Mouse (Mus musculus) midbrain, embryonic 13.5 days (tissue): Measurements from ENCODE around the gene Hoxb6. TPM values are rescaled to one million over a fixed set of nuclear protein-coding genes. Genes with fewer than 3 reads are reported as not detected.

Source experiments
- ATAC-seq: fragments of 200-750 bp; cut with Nextera tagmentation; 2 replicates; pipeline ENCODE4 v1.8.0; 2017; ENCODE audit warnings: mild to moderate bottlenecking, moderate TSS enrichment, moderate library complexity
- H3K27ac ChIP-seq: fragments of 300-500 bp; sonication (generic); 2 replicates; pipeline ENCODE4 v1.5.1; 2015; ENCODE audit warnings: inconsistent platforms, mild to moderate bottlenecking, moderate library complexity
- H3K27me3 ChIP-seq: fragments of 300-500 bp; sonication (generic); 2 replicates; pipeline ENCODE4 v1.6.1; 2015; ENCODE audit warnings: mild to moderate bottlenecking, inconsistent platforms
- H3K36me3 ChIP-seq: fragments of 300-500 bp; sonication (generic); 2 replicates; pipeline ENCODE4 v1.6.1; 2015; ENCODE audit warnings: mild to moderate bottlenecking, inconsistent platforms
- H3K4me1 ChIP-seq: fragments of 300-500 bp; sonication (generic); replicated peaks from 2 replicates; pipeline ENCODE4 v1.6.1; 2015; ENCODE audit warnings: inconsistent platforms
- H3K4me2 ChIP-seq: fragments of 300-500 bp; sonication (generic); replicated peaks from 2 replicates; pipeline ENCODE4 v1.6.1; 2015; ENCODE audit warnings: moderate library complexity, mild to moderate bottlenecking, inconsistent platforms
- H3K4me3 ChIP-seq: fragments of 300-500 bp; sonication (generic); replicated peaks from 2 replicates; pipeline ENCODE4 v1.5.1; 2015; ENCODE audit warnings: mild to moderate bottlenecking, inconsistent platforms
- H3K9ac ChIP-seq: fragments of 300-500 bp; sonication (generic); replicated peaks from 2 replicates; pipeline ENCODE4 v1.6.1; 2015; ENCODE audit warnings: mild to moderate bottlenecking, inconsistent platforms
- H3K9me3 ChIP-seq: fragments of 300-500 bp; sonication (generic); 2 replicates; pipeline ENCODE4 v1.6.1; 2016; ENCODE audit warnings: mild to moderate bottlenecking, inconsistent platforms
- WGBS: fragments of 180-500 bp; shearing (Covaris S2); methylation state at CpG from one replicate; pipeline ENCODE4 v1.1.7; 2015; 5-methylcytosine and 5-hydroxymethylcytosine counted together
- polyA plus RNA-seq: library from polyadenylated mRNA; unstranded; fragments of >200 nt; fragmentation: Nextera tagmentation; extraction: Ambion mirVana; gene quantifications from 2 replicates; pipeline ENCODE4 v1.2.1, GENCODE M21; 2015

The Hoxb6 gene
- polyA plus RNA-seq = not detected in 2 replicates

DNA sequence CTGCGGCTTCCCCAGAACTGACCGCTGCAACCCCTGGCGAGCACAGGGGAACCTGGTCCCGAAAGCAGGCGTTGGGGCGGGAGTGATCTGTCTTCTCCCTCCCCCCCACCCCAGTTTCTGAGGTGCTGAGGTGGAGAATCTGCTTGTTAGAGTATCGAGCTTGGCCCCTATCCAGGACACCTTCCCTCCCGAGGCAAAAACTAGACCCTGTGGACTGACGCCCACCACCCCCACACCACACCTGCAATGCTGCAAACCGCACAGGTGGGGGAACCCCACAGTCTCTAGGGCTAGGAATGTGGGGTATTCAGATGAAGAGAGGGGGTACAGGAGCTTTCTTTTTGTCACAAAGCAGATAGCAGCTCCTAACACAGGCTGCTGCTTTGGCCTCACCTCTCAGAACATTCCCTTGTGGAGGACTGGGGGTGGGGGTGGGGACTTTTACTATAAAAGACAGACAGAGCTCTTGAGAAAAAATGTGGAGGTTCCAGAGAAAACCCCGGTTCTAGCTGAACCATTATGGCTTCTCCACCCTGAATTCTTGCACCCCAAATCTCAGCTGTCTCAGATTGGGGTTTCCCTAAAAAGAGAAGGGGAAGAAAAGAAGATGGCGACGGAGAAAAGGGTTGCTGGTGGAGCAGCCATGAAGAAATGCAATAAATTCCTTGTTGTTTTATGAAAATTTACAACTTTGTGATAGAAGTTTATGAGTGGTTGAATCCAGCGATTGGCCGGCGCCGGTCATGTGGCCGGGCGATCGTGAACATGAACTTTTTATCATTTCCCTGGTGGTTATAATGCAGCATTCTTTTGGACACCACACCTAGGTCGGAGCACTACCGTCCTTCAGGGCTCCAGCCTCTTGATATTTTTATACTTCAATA, at the start of gene Hoxb6:
Gene Hoxb6 (plus strand): TSS at position 796 of the 884 bp plus-strand sequence.
- H3K9me3 ChIP-seq = no peaks in the 10 kb centered on the region
- no peak within 1 kb of the TSS for H3K4me2 ChIP-seq
- H3K4me1 ChIP-seq = 0 out of 2 replicates have a peak, but pooled peaks cover under 1% of the 10 kb centered on the region
- ATAC-seq = no peak
- peaks cover 98% of the 10 kb centered on the region for H3K27me3 ChIP-seq
- no peak within 1 kb of the TSS for H3K9ac ChIP-seq
- WGBS = 2% methylated on average over 22 of the region's 22 CpGs
- H3K4me3 ChIP-seq = no peak within 1 kb of the TSS
- no peak within 1 kb of the TSS for H3K27ac ChIP-seq
- H3K36me3 ChIP-seq = no peaks in the 10 kb centered on the region

DNA sequence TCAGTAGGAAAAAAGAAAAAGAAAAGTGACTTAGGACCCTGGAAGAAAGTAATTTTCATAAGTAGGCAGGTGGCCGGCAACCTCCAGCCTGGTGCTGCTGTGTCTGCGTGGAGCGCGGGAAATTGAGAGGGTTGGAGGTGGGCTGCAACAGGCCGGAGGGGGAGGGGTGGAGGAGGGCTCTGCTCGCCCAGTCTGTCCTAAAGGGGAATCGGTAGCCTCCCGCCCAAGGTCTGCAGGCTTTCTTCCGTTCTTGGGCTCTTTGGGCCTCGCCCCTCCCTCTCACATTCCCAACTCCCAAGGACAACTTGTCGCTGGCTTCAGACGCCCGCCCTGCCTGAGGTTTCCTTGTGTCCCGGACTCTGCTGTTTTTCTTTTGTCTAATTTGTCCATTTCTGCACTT, 41.4 kb upstream of the Hoxb6 start:
- Histone ChIP-seq H3K9ac (no peak overlapping the region), H3K4me3 (no peak overlapping the region), H3K4me1 (no peaks in the 10 kb centered on the region), H3K27ac (no peak overlapping the region), H3K9me3 (no peaks in the 10 kb centered on the region), H3K36me3 (no peaks in the 10 kb centered on the region), H3K27me3 (peaks cover 99% of the 10 kb centered on the region), H3K4me2 (no peak overlapping the region)
- 1% methylated on average over 14 of the region's 14 CpGs for WGBS
- no peak for ATAC-seq

DNA sequence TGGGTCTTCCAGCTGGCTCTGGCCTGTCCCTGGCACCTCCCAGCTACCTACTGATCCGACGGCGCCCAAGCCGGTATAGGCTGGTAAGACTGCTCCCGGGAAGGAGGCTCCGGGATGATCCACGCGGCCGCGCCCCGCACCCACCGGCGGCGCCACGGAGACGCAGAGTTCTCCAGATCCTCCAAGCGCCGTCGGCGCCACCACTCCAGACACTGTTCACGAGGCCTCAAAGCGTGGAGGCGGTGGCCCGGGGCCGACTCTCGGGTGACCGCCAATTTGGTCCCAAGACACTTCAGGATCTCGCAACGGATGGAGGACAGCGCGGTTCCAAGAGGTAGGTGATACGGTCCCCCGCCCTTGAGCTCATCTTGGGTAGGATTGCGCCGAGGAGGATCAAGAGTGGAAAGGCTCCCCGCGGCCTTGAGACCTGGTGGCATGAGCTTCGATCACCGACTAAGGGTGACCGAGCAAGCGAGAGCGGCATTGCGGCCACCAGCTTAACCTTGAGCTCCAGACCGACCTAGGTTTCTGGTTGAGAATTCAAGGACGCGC, 40.7 kb upstream of the Hoxb6 start:
- no peaks in the 10 kb centered on the region for H3K36me3 ChIP-seq
- no peak overlapping the region for H3K4me2 ChIP-seq
- H3K4me1 ChIP-seq = no peaks in the 10 kb centered on the region
- 2% methylated on average over 46 of the region's 46 CpGs for WGBS
- no peak overlapping the region for H3K27ac ChIP-seq
- no peak for ATAC-seq
- H3K9me3 ChIP-seq = no peaks in the 10 kb centered on the region
- no peak overlapping the region for H3K9ac ChIP-seq
- H3K27me3 ChIP-seq = peaks cover 99% of the 10 kb centered on the region
- H3K4me3 ChIP-seq = no peak overlapping the region

DNA sequence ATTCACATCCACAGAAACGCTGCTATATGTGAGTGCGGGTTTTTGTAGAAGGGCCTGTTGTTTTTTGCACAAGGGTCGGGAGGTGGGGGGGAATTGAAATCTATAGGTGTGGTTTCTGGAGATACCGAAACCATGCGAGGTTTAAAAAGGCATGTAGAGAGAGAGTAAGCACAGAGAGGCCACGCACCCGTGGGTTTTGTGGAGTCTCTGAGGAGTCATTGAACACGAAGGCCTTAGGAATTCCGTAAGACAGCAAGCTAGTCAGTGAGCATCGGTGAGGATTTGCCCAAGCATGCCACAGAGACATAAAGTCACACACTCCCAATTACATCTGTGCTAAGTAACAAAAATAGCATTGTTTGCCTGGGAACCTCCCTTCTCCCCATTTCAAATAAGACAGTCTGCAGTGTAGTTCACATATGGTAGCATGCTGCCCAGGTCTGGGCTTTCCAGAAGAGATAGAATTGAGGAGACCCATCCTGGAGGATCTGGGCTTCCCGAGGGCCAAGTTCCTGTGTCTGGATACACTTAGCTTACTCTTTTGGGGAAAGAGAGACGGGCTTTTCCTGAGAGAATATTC, 39.6 kb upstream of the Hoxb6 start:
- Histone ChIP-seq H3K36me3 (no peaks in the 10 kb centered on the region), H3K9me3 (no peaks in the 10 kb centered on the region), H3K9ac (no peak overlapping the region), H3K27me3 (peaks cover 100% of the 10 kb centered on the region), H3K4me1 (no peaks in the 10 kb centered on the region), H3K4me2 (no peak overlapping the region), H3K27ac (no peak overlapping the region), H3K4me3 (no peak overlapping the region)
- ATAC-seq = no peak
- WGBS = 3% methylated on average over 12 of the region's 12 CpGs

DNA sequence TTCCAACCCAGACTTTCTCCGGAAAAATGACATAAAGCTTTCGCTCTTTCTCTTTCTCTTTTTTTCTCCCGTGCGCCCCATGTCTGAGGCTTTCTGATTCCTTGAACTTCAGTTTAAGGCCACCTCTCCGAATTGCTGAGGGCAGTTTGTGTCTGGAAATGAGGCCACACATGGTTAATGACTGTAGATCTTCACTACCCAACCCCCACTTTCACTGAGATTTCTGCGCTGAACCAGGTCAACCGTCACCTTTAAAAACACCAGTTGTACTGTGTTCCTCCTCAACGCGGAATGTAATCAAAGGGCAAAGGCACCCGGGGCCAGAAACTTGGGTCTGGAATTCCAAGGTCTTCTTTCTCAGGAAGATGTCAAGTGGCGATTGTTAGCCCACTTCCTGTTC, 38.1 kb upstream of the Hoxb6 start:
- Histone ChIP-seq H3K4me2 (no peak overlapping the region), H3K36me3 (no peaks in the 10 kb centered on the region), H3K4me1 (no peaks in the 10 kb centered on the region), H3K27me3 (peaks cover 100% of the 10 kb centered on the region), H3K27ac (no peak overlapping the region), H3K9me3 (no peaks in the 10 kb centered on the region), H3K9ac (no peak overlapping the region), H3K4me3 (no peak overlapping the region)
- no peak for ATAC-seq
- 2% methylated on average over 11 of the region's 11 CpGs for WGBS

DNA sequence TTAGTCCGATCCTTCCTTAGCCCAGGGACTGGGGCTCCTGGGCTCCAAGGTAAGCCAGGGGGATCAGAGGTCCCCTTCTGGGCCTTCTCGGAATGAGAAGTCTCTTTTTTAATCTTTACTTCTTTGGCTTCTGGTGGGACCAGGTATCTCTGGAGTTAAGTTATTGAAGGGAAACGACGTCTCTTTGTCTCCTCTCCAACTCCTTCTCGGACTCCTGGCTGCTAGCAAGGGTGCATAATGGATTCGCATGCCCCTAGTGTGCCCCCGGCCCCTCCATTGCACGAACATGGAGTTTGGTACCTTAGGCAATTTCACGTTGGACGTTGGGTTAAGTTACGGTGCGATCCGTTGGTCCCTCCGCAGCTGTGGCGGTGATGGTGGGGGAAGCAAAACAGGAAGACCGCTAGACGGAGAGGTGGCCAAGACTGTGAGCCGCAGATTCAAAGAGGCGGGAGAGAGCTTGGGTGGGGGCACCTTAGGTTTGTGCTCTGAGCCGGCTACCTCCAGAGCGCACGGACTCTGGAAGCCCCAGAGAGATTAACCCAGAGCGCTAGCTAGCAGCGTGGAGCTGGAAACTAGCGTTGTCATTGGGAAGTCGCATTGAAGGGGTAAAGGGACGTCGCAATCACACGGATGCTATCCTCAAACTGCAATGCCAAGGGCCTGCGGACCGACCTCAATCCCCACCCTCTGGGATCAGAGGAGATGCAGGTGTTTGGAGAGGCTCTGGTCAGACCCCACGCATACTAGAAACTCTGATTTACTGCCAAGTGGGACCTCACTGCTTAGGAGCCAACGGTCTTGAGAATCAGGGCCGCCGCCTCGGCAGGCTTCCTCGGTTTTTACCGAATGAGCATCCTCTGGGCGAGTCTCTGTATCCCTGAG, 36.9 kb upstream of the Hoxb6 start:
- Histone ChIP-seq H3K36me3 (no peaks in the 10 kb centered on the region), H3K4me2 (no peak overlapping the region), H3K4me1 (no peaks in the 10 kb centered on the region), H3K9me3 (no peaks in the 10 kb centered on the region), H3K27me3 (peaks cover 100% of the 10 kb centered on the region), H3K9ac (no peak overlapping the region), H3K27ac (no peak overlapping the region), H3K4me3 (no peak overlapping the region)
- no peak for ATAC-seq
- under 1% methylated on average over 39 of the region's 39 CpGs for WGBS

DNA sequence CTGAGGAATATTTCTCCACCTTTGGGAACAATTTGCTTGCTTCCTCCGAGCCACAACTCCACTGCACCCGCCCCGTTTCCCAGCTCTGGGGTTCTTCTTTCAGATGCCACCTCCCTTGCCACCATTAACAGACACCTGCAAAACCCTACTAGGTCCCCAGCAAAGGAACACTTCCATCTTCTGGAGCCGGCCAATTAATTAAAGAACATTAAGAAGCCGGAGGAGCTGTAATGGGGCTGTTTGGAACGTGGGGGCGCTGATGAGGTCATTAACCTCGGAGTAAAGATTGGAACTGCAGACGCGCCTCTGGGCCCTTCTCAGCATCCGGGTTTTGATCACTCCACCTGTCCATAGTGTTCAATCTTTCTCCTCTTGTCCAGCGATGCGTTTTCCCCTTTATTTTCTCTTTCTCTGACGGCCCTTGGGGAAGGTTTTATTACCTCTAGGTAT, 36.3 kb upstream of the Hoxb6 start:
- whole genome bisulfite sequencing = 2% methylated on average over 14 of the region's 14 CpGs
- H3K9ac ChIP-seq = no peak overlapping the region
- no peak overlapping the region for H3K4me2 ChIP-seq
- H3K27me3 ChIP-seq = peaks cover 100% of the 10 kb centered on the region
- no peaks in the 10 kb centered on the region for H3K36me3 ChIP-seq
- H3K4me1 ChIP-seq = no peaks in the 10 kb centered on the region
- no peak overlapping the region for H3K27ac ChIP-seq
- no peak overlapping the region for H3K4me3 ChIP-seq
- H3K9me3 ChIP-seq = no peaks in the 10 kb centered on the region
- ATAC-seq = no peak

DNA sequence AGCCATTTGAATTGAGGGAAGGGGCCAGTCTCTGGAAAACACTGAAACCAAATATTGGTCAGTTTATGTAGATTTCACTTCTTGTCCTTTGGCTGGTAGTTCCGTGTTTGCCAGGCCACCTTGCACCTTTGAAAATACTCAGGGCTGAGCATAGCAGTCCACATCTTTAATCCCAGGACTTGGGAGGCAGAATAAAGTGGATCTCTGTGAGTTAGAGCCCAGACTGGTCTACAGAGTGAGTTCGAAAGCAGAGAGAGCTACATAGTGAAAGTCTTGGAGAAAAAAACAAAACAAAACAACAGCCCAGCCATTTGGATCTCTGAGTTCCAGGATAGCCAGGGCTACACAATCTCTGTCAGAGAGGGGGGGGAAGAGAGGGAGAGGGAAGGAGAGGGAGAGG, 35.1 kb upstream of the Hoxb6 start:
- Histone ChIP-seq H3K9ac (no peak overlapping the region), H3K4me2 (no peak overlapping the region), H3K4me3 (no peak overlapping the region), H3K9me3 (no peaks in the 10 kb centered on the region), H3K4me1 (no peaks in the 10 kb centered on the region), H3K27me3 (peaks cover 100% of the 10 kb centered on the region), H3K27ac (no peak overlapping the region), H3K36me3 (no peaks in the 10 kb centered on the region)
- WGBS = 25% methylated on average over 2 of the region's 2 CpGs
- ATAC-seq = no peak

DNA sequence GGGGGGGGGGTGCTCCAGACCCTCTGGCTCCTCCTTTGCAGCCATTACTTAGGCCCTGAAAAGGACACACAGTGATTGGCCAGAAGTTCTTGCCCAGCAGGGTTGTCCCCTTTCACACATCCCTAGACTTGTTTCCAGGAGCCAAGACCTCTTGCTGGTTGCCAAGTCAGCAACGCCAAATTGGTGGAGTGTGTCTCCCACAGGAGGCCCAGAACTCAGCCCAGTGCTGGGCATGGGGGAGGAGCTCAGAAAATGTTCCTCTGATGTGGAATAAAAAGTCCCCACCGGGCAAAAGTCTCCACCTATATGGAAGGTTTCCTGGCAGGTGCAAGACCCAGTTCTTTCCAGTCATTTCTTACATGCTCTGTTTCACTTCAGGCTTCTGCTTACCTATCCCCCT, 33.2 kb upstream of the Hoxb6 start:
- H3K9me3 ChIP-seq = no peaks in the 10 kb centered on the region
- no peak overlapping the region for H3K4me2 ChIP-seq
- H3K36me3 ChIP-seq = no peaks in the 10 kb centered on the region
- 7% methylated on average over 2 of the region's 2 CpGs for WGBS
- no peaks in the 10 kb centered on the region for H3K4me1 ChIP-seq
- ATAC-seq = no peak
- no peak overlapping the region for H3K4me3 ChIP-seq
- H3K27ac ChIP-seq = no peak overlapping the region
- peaks cover 100% of the 10 kb centered on the region for H3K27me3 ChIP-seq
- H3K9ac ChIP-seq = no peak overlapping the region

DNA sequence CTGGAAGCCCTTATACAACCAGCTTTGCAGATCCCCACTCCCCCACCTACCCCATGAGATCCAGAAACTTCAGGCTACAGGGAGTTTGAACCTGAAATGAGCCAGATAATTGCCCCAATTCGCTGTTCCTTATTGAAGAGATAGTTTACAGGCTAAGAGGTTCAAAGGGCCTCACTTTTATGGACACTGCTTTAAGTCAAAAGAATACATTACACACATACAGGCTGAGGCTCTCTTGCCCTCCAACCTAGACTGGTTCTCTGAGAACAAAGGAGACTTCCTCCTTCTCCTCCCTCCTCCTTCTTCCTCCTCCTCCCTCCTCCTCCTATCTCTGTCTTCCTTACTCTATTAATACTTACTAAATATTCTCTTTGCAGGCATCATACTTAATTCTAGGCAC, 32.8 kb upstream of the Hoxb6 start:
- no peak overlapping the region for H3K27ac ChIP-seq
- peaks cover 100% of the 10 kb centered on the region for H3K27me3 ChIP-seq
- 0% methylated on average over 1 of the region's 1 CpGs for WGBS
- no peaks in the 10 kb centered on the region for H3K9me3 ChIP-seq
- no peaks in the 10 kb centered on the region for H3K36me3 ChIP-seq
- no peak for ATAC-seq
- H3K4me1 ChIP-seq = no peaks in the 10 kb centered on the region
- no peak overlapping the region for H3K9ac ChIP-seq
- no peak overlapping the region for H3K4me3 ChIP-seq
- H3K4me2 ChIP-seq = no peak overlapping the region

DNA sequence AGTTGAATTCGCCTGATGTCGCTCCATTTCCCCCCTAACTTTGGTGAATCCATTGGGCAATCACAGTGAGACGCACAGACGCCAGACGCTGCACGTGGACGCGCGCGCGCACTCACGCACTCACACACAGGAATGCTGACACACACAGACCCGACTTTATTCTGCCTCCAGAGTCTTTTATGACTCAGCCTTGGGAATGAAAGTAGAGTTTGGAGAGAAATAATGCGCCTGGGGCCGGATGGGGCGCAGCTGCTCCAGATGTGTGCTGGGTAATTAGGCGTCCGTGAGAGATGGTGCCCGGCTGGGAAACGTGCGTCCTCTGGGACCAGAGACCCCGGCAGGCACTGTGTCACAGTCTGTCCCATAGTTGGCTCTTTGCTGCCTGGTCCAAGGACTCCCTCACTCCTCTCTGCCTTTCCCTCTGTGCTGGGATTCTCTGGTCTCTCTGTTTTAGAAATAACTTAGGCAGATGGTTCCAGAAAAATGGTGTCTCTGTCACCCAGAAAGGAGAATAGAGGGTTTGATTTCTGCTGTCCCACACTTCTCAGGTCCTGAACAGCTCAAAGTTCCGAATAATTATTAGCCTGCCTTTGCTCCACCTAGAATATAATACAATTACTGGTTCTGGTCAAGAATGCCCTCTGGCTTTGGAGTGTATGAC, 31.8 kb upstream of the Hoxb6 start:
- no peak overlapping the region for H3K9ac ChIP-seq
- H3K27ac ChIP-seq = no peak overlapping the region
- no peak overlapping the region for H3K4me3 ChIP-seq
- H3K27me3 ChIP-seq = peaks cover 100% of the 10 kb centered on the region
- H3K4me1 ChIP-seq = no peaks in the 10 kb centered on the region
- ATAC-seq = no peak
- under 1% methylated on average over 23 of the region's 23 CpGs for WGBS
- no peaks in the 10 kb centered on the region for H3K9me3 ChIP-seq
- no peaks in the 10 kb centered on the region for H3K36me3 ChIP-seq
- H3K4me2 ChIP-seq = no peak overlapping the region
